Mouse (Mus musculus) midbrain, postnatal 0 days (tissue): ENCODE measurements around the gene Rbl2. TPM values are rescaled to one million over a fixed set of nuclear protein-coding genes. Genes with fewer than 3 reads are reported as not detected.

ENCODE experiments used
- ATAC-seq: fragments of 200-750 bp; cut with Nextera tagmentation; 2 replicates; pipeline ENCODE4 v1.8.0; 2017; ENCODE audit warnings: moderate number of reproducible peaks, mild to moderate bottlenecking, moderate TSS enrichment, moderate library complexity; ENCODE audit not compliant: low FRiP score
- DNase-seq: peaks from one replicate; pipeline ENCODE4 v3.0.0-alpha.2; 2015; ENCODE audit warnings: low spot score
- H3K27ac ChIP-seq: fragments of 300-500 bp; sonication (generic); 2 replicates; pipeline ENCODE4 v1.5.1; 2014; ENCODE audit warnings: low read depth, mild to moderate bottlenecking, low read length, mixed read lengths
- H3K27me3 ChIP-seq: fragments of 300-500 bp; sonication (generic); 2 replicates; pipeline ENCODE4 v1.6.1; 2014; ENCODE audit warnings: low read length, control low read depth, mixed read lengths; ENCODE audit not compliant: insufficient read depth
- H3K36me3 ChIP-seq: fragments of 300-500 bp; sonication (generic); 2 replicates; pipeline ENCODE4 v1.6.1; 2014; ENCODE audit warnings: low read length, control low read depth, mixed read lengths; ENCODE audit not compliant: insufficient read depth
- H3K4me1 ChIP-seq: fragments of 300-500 bp; sonication (generic); 2 replicates; pipeline ENCODE4 v1.6.1; 2014; ENCODE audit warnings: mild to moderate bottlenecking, control low read depth, antibody characterized with exemption, low read length, mixed read lengths; ENCODE audit not compliant: insufficient read depth
- H3K4me2 ChIP-seq: fragments of 300-500 bp; sonication (generic); 2 replicates; pipeline ENCODE4 v1.6.1; 2014; ENCODE audit warnings: low read depth, mild to moderate bottlenecking, low read length, mixed read lengths; ENCODE audit not compliant: poor library complexity, severe bottlenecking
- H3K4me3 ChIP-seq: fragments of 300-500 bp; sonication (generic); 2 replicates; pipeline ENCODE4 v1.5.1; 2014; ENCODE audit warnings: low read depth, mild to moderate bottlenecking, low read length, moderate library complexity
- H3K9ac ChIP-seq: fragments of 300-500 bp; sonication (generic); replicated peaks from 2 replicates; pipeline ENCODE4 v1.6.1; 2014; ENCODE audit warnings: mild to moderate bottlenecking, low read length, moderate library complexity, mixed read lengths; ENCODE audit not compliant: poor library complexity, severe bottlenecking
- H3K9me3 ChIP-seq: fragments of 300-500 bp; sonication (generic); 2 replicates; pipeline ENCODE4 v1.6.1; 2016; ENCODE audit warnings: low read length, control low read depth
- CTCF ChIP-seq: IDR thresholded peaks from 2 replicates; pipeline ENCODE4 v1.5.1; 2016; ENCODE audit warnings: antibody characterized with exemption, mild to moderate bottlenecking
- WGBS: fragments of 180-500 bp; shearing (Covaris S2); extraction: QIAGEN DNeasy Blood & Tissue Kit; methylation state at CpG from one replicate; pipeline ENCODE4 v1.1.7; 2014; 5-methylcytosine and 5-hydroxymethylcytosine counted together
- polyA plus RNA-seq: library from polyadenylated mRNA; unstranded; fragments of >200 nt; fragmentation: Nextera tagmentation; extraction: Ambion mirVana; gene quantifications from 2 replicates; pipeline ENCODE4 v1.2.1, GENCODE M21; 2015
- total RNA-seq: library from RNA; depleted of rRNA; stranded (reverse); fragments of >200 nt; gene quantifications from 2 replicates; pipeline ENCODE4 v1.2.3, GENCODE M21; 2014; rRNA removed

The Rbl2 gene
- 33.6 and 34.2 TPM in 2 replicates for total RNA-seq
- polyA plus RNA-seq, result 14.2 and 17.1 TPM in 2 replicates

- Histone ChIP-seq H3K27me3 (no peaks in the 10 kb centered on the region), H3K4me2 (peak within 1 kb of the TSS; percentile 67), H3K4me3 (peak within 1 kb of the TSS; percentile 79), H3K4me1 (peaks cover 4% of the 10 kb centered on the region; the same call in 1 of the 2 replicates), H3K36me3 (no peaks in the 10 kb centered on the region), H3K9ac (peak within 1 kb of the TSS; percentile 77), H3K27ac (peak within 1 kb of the TSS; percentile 83), H3K9me3 (no peaks in the 10 kb centered on the region)
- DNase-seq (peak; percentile 96), ATAC-seq (peak; percentile 96)
- WGBS, result 3% methylated on average over 12 of the region's 25 CpGs
- no peak; the same call in 1 of the 2 replicates for TF ChIP-seq CTCF
Observed at GRCm38 (mm10) chr8:91069834-91070233, at the start of gene Rbl2. Gene Rbl2 (plus strand): TSS chr8:91070057.

DNA sequence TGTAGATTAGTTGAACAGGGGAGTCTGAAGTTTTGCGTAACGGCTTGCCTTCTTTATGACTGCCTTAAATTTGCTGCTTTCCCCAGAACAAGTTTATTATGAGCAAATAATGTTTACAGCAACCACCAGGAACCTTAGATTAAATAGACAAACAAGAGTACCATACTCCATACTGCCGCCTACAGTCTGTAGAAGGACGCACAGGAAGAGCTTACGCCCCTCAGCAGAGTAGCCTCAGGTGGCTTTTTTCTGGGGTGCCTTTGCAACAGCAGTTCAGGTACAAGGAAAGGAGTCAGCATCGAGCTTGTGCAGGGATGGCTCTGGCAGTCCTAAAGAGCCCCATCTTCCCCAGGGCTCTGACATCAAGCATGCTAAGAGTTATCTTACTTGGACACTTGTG is 35.4 kb upstream of the Rbl2 start:
- no peaks in the 10 kb centered on the region for H3K27me3 ChIP-seq

GRCm38 (mm10) chr8:91036905-91037304 is 33.0 kb upstream of the Rbl2 start:
- H3K4me1 ChIP-seq, result no peaks in the 10 kb centered on the region
- ATAC-seq (no peak), DNase-seq (no peak)
- no peaks in the 10 kb centered on the region for H3K9me3 ChIP-seq
- no peak overlapping the region for H3K27ac ChIP-seq
- H3K27me3 ChIP-seq, result no peaks in the 10 kb centered on the region
- no peak overlapping the region for H3K9ac ChIP-seq
- 88% methylated on average over 6 of the region's 6 CpGs for WGBS
- H3K4me3 ChIP-seq, result no peak overlapping the region
- H3K4me2 ChIP-seq, result no peak overlapping the region
- H3K36me3 ChIP-seq, result peaks cover 66% of the 10 kb centered on the region
- TF ChIP-seq CTCF, result no peak

More for the DNA sequence above, 35.4 kb upstream of the Rbl2 start:
- H3K36me3 ChIP-seq, result peaks cover 62% of the 10 kb centered on the region
- H3K27ac ChIP-seq, result no peak overlapping the region
- no peak overlapping the region for H3K9ac ChIP-seq
- H3K4me3 ChIP-seq, result no peak overlapping the region
- H3K4me2 ChIP-seq, result no peak overlapping the region
- peak; percentile 40 for TF ChIP-seq CTCF
- ATAC-seq, result no peak
- no peaks in the 10 kb centered on the region for H3K9me3 ChIP-seq
- no peak for DNase-seq
- H3K4me1 ChIP-seq, result no peaks in the 10 kb centered on the region
- 90% methylated on average over 6 of the region's 6 CpGs for WGBS

DNA sequence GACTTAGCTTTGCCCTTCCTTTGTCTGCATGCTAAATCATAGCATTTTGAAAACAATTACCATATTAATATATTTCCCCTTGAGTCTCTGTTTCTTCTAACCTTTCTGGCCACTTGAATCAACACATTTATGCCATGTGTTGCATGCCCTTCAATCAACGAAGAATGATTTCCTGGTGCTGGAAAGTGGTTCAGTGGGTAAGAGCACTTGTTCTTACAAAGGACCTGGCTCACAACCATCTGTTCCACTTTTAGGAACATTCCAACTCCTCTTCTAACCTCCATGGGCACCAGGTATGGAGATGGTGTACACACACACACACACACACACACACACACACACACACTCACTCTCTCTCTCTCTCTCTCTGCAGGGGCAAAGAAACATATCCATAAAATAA is 31.2 kb upstream of the Rbl2 start:
- Histone ChIP-seq H3K9me3 (no peaks in the 10 kb centered on the region), H3K36me3 (peaks cover 73% of the 10 kb centered on the region), H3K4me3 (no peak overlapping the region), H3K27ac (no peak overlapping the region), H3K9ac (no peak overlapping the region), H3K27me3 (no peaks in the 10 kb centered on the region), H3K4me1 (no peaks in the 10 kb centered on the region), H3K4me2 (no peak overlapping the region)
- 100% methylated on average over 1 of the region's 1 CpGs for WGBS
- no peak for TF ChIP-seq CTCF
- no peak for ATAC-seq
- DNase-seq, result no peak

DNA sequence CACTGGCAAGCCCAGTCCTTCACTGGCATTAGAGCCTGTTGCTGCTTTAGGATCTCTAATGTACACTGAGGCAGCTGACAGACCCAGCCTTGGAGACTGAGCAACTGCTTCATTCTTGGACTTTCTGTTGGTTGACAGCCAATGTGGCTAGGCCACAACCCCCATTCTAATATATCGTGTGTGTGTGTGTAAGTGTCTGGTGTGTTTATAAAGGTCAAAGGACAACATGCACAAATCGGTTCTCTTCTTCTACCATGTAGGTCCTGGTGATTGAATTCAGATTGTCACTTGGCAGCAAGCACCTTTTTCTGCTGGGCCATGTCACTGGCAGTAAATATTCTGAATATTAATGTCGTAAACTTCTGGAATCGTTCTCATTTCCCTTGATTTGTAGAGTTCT is 23.5 kb upstream of the Rbl2 start:
- H3K4me1 ChIP-seq, result no peaks in the 10 kb centered on the region
- H3K9me3 ChIP-seq, result no peaks in the 10 kb centered on the region
- no peak overlapping the region for H3K27ac ChIP-seq
- H3K9ac ChIP-seq, result no peak overlapping the region
- DNase-seq, result no peak
- no peak overlapping the region for H3K4me2 ChIP-seq
- no peak overlapping the region for H3K4me3 ChIP-seq
- H3K27me3 ChIP-seq, result no peaks in the 10 kb centered on the region
- peaks cover 49% of the 10 kb centered on the region for H3K36me3 ChIP-seq
- TF ChIP-seq CTCF, result no peak
- no peak for ATAC-seq
- WGBS, result 93% methylated on average over 4 of the region's 4 CpGs

GRCm38 (mm10) chr8:91051037-91051436 is 18.8 kb upstream of the Rbl2 start:
- WGBS, result 41% methylated on average over 8 of the region's 8 CpGs
- ATAC-seq (no peak), DNase-seq (peak; percentile 90)
- Histone ChIP-seq H3K9ac (no peak overlapping the region), H3K9me3 (no peaks in the 10 kb centered on the region), H3K4me1 (no peaks in the 10 kb centered on the region), H3K27ac (no peak overlapping the region), H3K4me2 (no peak overlapping the region), H3K36me3 (peaks cover 21% of the 10 kb centered on the region), H3K27me3 (no peaks in the 10 kb centered on the region), H3K4me3 (no peak overlapping the region)
- no peak for TF ChIP-seq CTCF
